Mouse (Mus musculus) kidney, embryonic 15.5 days (tissue): ENCODE measurements around the gene Zfc3h1. TPM values are rescaled to one million over a fixed set of nuclear protein-coding genes. Genes with fewer than 3 reads are reported as not detected.

Source experiments
- ATAC-seq: fragments of 200-750 bp; cut with Nextera tagmentation; replicated peaks from 2 replicates; pipeline ENCODE4 v1.8.0; 2017; ENCODE audit warnings: moderate TSS enrichment; ENCODE audit not compliant: low FRiP score
- H3K27ac ChIP-seq: fragments of 300-500 bp; sonication (generic); 2 replicates; pipeline ENCODE4 v1.5.1; 2015; ENCODE audit warnings: mild to moderate bottlenecking, inconsistent platforms
- H3K27me3 ChIP-seq: fragments of 300-500 bp; sonication (generic); 2 replicates; pipeline ENCODE4 v1.6.1; 2015; ENCODE audit warnings: inconsistent platforms
- H3K36me3 ChIP-seq: fragments of 300-500 bp; sonication (generic); 2 replicates; pipeline ENCODE4 v1.6.1; 2015; ENCODE audit warnings: inconsistent platforms
- H3K4me1 ChIP-seq: fragments of 300-500 bp; sonication (generic); 2 replicates; pipeline ENCODE4 v1.6.1; 2015; ENCODE audit warnings: inconsistent platforms
- H3K4me2 ChIP-seq: fragments of 300-500 bp; sonication (generic); 2 replicates; pipeline ENCODE4 v1.6.1; 2015; ENCODE audit warnings: moderate library complexity, mild to moderate bottlenecking, inconsistent platforms
- H3K4me3 ChIP-seq: fragments of 300-500 bp; sonication (generic); replicated peaks from 2 replicates; pipeline ENCODE4 v1.5.1; 2015; ENCODE audit warnings: mild to moderate bottlenecking, inconsistent platforms
- H3K9ac ChIP-seq: fragments of 300-500 bp; sonication (generic); 2 replicates; pipeline ENCODE4 v1.6.1; 2015; ENCODE audit warnings: mild to moderate bottlenecking, inconsistent platforms
- H3K9me3 ChIP-seq: fragments of 300-500 bp; sonication (generic); replicated peaks from 2 replicates; pipeline ENCODE4 v1.6.1; 2016; ENCODE audit warnings: inconsistent platforms
- WGBS: fragments of 180-500 bp; shearing (Covaris S2); methylation state at CpG from one replicate; pipeline ENCODE4 v1.1.7; 2015; ENCODE audit warnings: mixed read lengths; 5-methylcytosine and 5-hydroxymethylcytosine counted together
- polyA plus RNA-seq: library from polyadenylated mRNA; unstranded; fragments of >200 nt; fragmentation: Nextera tagmentation; extraction: Ambion mirVana; gene quantifications from 2 replicates; pipeline ENCODE4 v1.2.1, GENCODE M21; 2015

The Zfc3h1 gene
- polyA plus RNA-seq, 1 experiment from 2014 or later: 21.5 TPM

DNA sequence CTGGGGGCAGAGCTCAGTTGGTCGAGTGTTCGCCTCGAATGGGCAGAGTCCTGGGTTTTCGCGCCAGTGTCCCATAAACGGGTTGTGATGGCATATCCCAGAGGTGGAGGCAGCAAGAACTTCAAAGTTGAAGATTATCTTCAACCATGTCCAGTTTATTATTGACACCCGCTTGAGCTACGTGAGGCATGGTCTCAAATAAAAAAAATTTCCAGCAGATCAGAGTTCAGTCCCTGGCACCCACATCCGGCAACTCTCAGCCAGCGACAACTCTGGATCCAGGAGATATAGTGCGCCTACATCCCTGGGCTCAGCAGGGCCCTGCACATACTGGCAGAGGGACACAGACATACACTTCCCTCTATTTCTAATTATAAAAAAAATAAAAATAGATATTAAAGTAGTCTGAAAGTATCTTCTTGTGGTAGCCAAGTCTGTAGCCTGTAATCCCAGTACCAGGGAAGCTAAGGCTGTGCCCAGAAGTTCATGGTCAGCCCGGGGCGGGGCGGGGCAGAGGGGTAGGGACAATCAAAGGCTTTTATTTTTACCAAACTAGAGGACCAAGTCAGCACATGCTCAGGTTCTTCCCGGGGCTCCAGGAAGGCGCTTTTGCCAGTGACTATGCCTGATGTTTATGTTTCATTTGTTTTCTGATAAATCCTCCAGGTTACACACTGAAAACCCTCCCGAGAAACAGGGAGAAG, 26.4 kb upstream of the Zfc3h1 start:
- ATAC-seq: no peak
- H3K4me2 ChIP-seq: no peak overlapping the region

DNA sequence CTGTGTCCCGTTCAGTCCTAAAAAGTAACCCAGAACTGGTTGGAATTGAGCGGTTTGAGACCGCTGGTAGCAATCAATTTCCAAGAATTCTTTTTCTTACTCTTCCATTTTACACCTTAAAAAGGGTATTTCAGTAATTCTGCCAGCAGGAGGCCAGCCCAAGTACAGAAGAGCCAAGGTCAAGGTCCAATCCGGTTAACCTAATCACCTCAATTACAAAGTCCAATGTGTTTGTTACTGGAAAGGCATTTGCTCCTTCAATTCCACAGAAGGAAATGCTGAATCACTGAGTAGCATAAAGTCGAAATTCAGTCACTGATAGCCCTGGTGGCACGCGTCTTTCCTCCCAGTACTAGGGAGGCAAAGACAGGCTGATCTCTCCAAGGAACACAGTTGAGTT, 25.7 kb upstream of the Zfc3h1 start:
- H3K36me3 ChIP-seq: peaks cover 25% of the 10 kb centered on the region
- H3K9me3 ChIP-seq: no peaks in the 10 kb centered on the region
- H3K4me1 ChIP-seq: peaks cover 14% of the 10 kb centered on the region
- no peaks in the 10 kb centered on the region for H3K27me3 ChIP-seq
- WGBS: 89% methylated on average over 7 of the region's 7 CpGs
- no peak overlapping the region for H3K4me2 ChIP-seq
- ATAC-seq: no peak
- no peak overlapping the region for H3K27ac ChIP-seq
- H3K4me3 ChIP-seq: no peak overlapping the region
- H3K9ac ChIP-seq: no peak overlapping the region

More for the DNA sequence above, 26.4 kb upstream of the Zfc3h1 start:
- peaks cover 14% of the 10 kb centered on the region for H3K4me1 ChIP-seq
- H3K9ac ChIP-seq: no peak overlapping the region
- H3K36me3 ChIP-seq: peaks cover 25% of the 10 kb centered on the region
- H3K4me3 ChIP-seq: no peak overlapping the region
- 93% methylated on average over 17 of the region's 17 CpGs for WGBS
- H3K27ac ChIP-seq: no peak overlapping the region
- H3K9me3 ChIP-seq: no peaks in the 10 kb centered on the region
- no peaks in the 10 kb centered on the region for H3K27me3 ChIP-seq

DNA sequence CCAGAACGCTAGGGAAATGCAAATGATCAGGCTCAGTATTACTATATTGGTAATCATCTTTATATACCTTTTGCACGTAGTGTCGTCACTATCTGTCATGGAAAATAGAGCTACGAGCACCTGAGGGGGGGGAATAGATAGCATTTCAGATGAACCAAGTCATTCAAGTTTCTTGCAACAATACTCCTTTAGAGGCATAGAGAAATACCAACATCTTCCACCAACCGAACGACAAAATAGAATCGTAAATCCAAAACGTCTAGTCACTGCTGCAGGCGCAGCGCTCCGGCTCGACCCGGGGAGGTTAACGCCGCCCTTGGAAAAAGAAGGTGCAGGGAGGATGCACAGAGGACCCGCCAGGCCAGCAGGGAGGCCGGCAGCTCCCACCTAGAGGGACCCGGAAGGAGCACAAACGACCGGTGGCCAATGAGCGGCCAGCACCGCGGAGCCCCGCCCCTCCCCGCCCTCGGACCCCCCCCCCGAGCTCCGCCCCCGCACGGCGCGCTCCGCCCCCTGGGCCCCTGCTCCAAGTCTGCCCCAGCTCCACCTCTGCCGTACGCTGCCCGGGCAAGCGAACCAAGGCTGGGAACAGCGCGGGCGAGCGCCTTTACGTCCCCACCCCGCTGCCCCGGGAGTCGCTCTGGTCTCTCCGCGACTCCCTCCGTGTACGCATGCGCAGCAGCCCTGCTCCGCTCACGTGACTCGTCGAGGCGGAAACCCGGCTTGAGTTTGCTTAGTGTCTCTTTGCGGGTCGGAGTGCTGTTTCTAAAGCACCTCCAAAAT, 22.7 kb upstream of the Zfc3h1 start, which contains the start of gene Tmem19:
Tmem19 (minus strand) TSS at position 662 of the 783 bp plus-strand sequence.
- no peaks in the 10 kb centered on the region for H3K9me3 ChIP-seq
- H3K27ac ChIP-seq: peak within 1 kb of the TSS; percentile 96
- H3K36me3 ChIP-seq: peaks cover 8% of the 10 kb centered on the region
- H3K4me2 ChIP-seq: peak within 1 kb of the TSS; percentile 68
- H3K4me3 ChIP-seq: peak within 1 kb of the TSS; percentile 60
- H3K4me1 ChIP-seq: peaks cover 14% of the 10 kb centered on the region
- under 1% methylated on average over 42 of the region's 58 CpGs for WGBS
- H3K27me3 ChIP-seq: no peaks in the 10 kb centered on the region
- peak; percentile 100 for ATAC-seq
- peak within 1 kb of the TSS; percentile 40 for H3K9ac ChIP-seq

DNA sequence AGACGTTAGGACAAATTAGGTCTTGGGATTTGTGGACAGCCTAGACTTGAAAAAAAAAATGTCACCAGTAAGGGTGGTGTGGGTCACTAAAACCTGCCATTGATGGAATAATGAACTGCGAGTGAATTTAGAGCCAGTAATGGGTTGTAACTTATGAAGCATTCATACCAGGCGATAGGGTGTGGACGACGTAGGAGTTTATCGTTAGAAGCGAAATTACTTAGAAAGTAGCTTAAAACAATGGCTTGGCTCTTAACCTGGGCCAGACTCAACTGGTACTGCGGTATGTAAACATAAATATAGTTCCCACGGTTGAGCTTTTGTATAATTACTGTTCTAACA, 22.2 kb upstream of the Zfc3h1 start:
- Histone ChIP-seq H3K27me3 (no peaks in the 10 kb centered on the region), H3K4me2 (peak overlapping the region; percentile 68), H3K27ac (peak overlapping the region; percentile 96), H3K4me3 (peak overlapping the region; percentile 60), H3K36me3 (peaks cover 4% of the 10 kb centered on the region; the same call in 1 of the 2 replicates), H3K4me1 (peaks cover 14% of the 10 kb centered on the region), H3K9ac (peak overlapping the region; percentile 40), H3K9me3 (no peaks in the 10 kb centered on the region)
- ATAC-seq: peak; percentile 5
- WGBS: 8% methylated on average over 9 of the region's 9 CpGs

DNA sequence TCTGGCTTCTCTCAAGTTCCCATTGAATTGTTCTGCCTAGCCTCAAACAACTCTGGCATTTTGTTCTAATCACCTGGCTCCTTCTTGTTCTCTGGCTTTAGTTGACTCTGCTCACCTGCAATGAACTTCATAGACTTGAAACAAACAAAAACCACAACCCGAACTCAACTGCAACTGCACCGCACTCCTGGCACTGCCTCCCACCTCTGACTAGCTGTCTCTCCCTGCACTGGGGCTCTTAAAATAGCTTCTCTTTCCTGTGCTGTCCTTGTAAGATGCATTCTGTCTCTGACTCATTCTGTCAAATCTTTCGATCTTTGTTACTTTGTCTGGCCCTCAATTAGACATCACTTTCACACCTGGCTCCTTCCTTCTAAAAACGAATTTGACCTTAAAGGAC, 21.6 kb upstream of the Zfc3h1 start:
- Histone ChIP-seq H3K4me1 (peaks cover 14% of the 10 kb centered on the region), H3K36me3 (peaks cover under 1% of the 10 kb centered on the region; the same call in 1 of the 2 replicates), H3K27ac (no peak overlapping the region), H3K9me3 (no peaks in the 10 kb centered on the region), H3K27me3 (no peaks in the 10 kb centered on the region), H3K9ac (no peak overlapping the region), H3K4me2 (peak overlapping the region; percentile 68), H3K4me3 (peak overlapping the region; percentile 60)
- no peak for ATAC-seq
- 81% methylated on average over 4 of the region's 4 CpGs for WGBS

DNA sequence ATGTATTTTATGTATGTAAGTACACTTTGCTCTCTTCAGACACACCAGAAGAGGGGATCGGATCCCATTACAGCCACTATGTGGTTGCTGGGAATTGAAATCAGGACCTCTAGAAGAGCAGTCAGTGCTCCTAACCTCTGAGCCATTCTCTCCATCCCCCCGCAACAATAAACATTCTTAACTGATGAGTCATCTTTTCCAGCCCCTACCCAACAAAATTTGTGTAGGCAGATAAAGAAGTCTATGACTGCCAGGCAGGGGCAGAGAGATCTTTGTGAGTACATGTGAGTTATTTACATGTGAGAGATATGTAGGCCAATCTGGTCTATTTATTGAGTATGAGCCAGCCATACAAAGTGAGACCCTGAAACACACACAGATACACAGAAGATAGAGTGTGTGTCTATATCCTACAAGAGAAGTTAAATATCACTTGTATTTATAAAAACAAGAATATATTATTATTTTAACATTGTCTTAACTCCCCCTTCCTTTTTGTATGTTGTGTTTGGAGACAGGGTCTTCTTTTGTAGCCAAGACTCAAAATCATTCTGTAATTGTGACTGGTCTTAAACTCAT, 3.2 kb upstream of the Zfc3h1 start:
- H3K4me2 ChIP-seq: no peak overlapping the region
- H3K4me1 ChIP-seq: peaks cover 11% of the 10 kb centered on the region
- H3K4me3 ChIP-seq: no peak overlapping the region
- H3K9me3 ChIP-seq: no peaks in the 10 kb centered on the region
- no peak for ATAC-seq
- 0 out of 2 replicates have a peak, but pooled peaks cover 10% of the 10 kb centered on the region for H3K36me3 ChIP-seq
- no peak overlapping the region for H3K9ac ChIP-seq
- 85% methylated on average over 2 of the region's 2 CpGs for WGBS
- no peaks in the 10 kb centered on the region for H3K27me3 ChIP-seq
- no peak overlapping the region for H3K27ac ChIP-seq

DNA sequence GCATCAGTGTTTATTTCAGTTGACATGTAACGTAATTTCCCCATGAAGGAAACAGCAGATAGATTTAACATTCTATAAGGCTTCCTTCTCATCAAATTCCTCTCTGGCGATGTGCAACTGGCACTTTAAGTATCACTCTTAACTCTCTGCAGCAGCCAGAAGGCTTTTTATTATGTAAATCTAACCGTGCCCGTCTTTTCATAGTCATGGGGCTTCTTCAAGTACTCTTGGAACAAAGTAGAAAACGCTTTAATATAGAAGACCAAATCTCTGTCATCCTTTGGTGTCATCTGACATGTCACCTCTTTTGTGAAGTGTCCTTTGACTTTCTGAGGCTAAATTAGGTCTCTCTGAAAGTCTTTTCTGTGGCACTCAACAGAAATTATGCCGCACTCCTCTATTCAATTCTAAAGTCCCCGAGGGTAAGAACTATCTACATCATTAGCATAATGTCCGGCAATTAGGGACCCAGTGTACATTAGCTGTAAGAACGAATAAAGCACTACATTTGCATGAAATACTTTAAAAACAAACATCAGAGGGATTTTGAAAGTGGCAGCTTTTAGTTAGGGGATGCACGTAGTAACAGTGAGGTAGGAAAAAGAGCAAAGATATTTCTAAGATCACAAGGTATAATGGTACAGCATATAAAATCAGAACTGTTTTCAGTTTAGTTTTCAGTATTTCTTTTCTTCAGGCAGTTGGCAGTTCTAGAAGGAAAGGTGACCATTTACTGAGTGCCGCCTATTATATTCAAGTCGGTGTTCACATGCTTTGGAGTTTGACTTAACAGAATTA, 1.7 kb upstream of the Zfc3h1 start:
- Histone ChIP-seq H3K4me3 (peak overlapping the region; percentile 85), H3K4me2 (peak overlapping the region; percentile 53), H3K4me1 (peaks cover 22% of the 10 kb centered on the region), H3K9me3 (no peaks in the 10 kb centered on the region), H3K36me3 (0 out of 2 replicates have a peak, but pooled peaks cover 12% of the 10 kb centered on the region), H3K27me3 (no peaks in the 10 kb centered on the region), H3K9ac (peak overlapping the region; percentile 70; the same call in 1 of the 2 replicates), H3K27ac (peak overlapping the region; percentile 98; the same call in 1 of the 2 replicates)
- 39% methylated on average over 12 of the region's 12 CpGs for WGBS
- ATAC-seq: no peak

DNA sequence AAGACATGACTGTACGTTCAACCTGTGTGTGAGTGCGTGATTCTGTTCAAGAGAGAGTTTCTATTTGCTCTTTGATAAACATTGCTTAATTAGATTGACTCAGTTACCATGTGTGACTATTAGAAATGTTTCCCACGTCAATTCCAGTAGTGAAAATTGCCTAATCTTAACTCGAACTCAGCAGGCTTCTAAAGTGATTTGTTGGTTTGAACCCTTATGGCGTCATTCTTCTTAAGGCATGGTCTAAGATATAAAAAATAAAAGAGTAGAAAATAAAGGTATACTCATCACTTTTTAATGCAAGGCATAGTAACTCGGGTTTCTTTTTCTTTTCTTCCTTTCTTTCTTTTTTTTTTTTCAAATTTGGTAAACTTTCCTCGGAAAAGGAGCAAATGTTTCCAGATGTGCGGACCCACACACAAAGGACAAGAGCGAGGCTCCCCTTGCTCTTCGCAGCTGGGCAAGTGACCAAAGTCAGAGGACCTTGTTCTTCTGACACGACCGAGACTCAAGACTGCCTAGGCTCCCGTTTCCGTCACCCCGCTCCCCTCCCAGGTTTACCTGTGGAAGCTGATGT, 1.0 kb upstream of the Zfc3h1 start:
- ATAC-seq: no peak
- H3K4me3 ChIP-seq: peak overlapping the region; percentile 85
- H3K9ac ChIP-seq: peak overlapping the region; percentile 70
- H3K4me2 ChIP-seq: peak overlapping the region; percentile 53
- peaks cover 17% of the 10 kb centered on the region; the same call in 1 of the 2 replicates for H3K36me3 ChIP-seq
- H3K9me3 ChIP-seq: no peaks in the 10 kb centered on the region
- peaks cover 27% of the 10 kb centered on the region for H3K4me1 ChIP-seq
- WGBS: 2% methylated on average over 15 of the region's 15 CpGs
- H3K27ac ChIP-seq: peak overlapping the region; percentile 98
- no peaks in the 10 kb centered on the region for H3K27me3 ChIP-seq

DNA sequence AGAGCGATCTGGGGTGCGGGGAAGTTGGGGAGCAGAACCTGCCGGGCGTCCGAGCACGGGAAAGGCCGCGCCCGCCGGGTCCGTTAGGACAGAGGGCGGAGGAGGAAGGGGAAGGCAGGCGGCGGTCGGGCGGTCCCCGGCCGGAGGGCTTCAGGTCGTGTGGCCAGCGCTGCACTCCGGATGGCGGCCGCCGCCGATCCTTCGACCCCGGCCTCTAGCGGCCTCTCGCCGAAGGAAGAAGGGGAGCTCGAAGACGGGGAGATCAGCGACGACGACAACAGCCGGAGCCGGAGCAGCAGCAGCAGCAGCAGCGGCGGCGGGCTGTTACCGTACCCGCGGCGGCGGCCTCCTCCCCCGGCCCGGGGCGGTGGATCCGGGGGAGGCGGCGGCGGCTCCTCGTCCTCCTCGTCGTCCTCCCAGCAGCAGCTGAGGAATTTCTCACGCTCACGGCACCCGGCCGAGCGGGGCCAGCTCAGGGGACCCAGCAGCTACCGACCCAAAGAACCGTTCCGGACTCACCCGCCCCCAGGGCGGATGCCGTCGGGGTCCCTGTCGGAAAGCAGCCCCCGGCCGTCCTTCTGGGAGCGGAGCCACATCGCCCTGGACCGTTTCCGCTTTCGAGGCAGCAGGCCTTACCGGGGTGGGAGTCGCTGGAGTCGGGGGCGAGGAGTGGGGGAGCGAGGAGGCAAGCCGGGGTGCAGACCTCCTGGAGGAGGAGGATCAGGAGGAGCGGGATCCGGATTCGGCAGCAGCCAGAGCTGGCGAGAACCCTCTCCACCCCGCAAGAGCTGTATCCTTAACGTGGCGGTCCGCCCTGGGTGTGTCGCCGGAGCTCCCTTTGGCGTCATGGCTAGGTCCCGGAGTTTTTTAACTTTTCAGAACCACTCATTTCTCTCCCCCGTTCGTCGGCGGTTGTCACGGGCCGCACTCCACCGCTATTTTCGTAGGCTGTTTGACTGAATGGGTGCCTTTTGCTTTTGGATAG, 551 bp downstream of the Zfc3h1 start:
- peaks cover 27% of the 10 kb centered on the region for H3K4me1 ChIP-seq
- WGBS: under 1% methylated on average over 84 of the region's 101 CpGs
- no peaks in the 10 kb centered on the region for H3K9me3 ChIP-seq
- peak overlapping the region; percentile 85 for H3K4me3 ChIP-seq
- peak overlapping the region; percentile 98 for H3K27ac ChIP-seq
- peak overlapping the region; percentile 79 for H3K9ac ChIP-seq
- ATAC-seq: peak; percentile 28
- H3K27me3 ChIP-seq: no peaks in the 10 kb centered on the region
- peaks cover 26% of the 10 kb centered on the region for H3K36me3 ChIP-seq
- peak overlapping the region; percentile 57 for H3K4me2 ChIP-seq

DNA sequence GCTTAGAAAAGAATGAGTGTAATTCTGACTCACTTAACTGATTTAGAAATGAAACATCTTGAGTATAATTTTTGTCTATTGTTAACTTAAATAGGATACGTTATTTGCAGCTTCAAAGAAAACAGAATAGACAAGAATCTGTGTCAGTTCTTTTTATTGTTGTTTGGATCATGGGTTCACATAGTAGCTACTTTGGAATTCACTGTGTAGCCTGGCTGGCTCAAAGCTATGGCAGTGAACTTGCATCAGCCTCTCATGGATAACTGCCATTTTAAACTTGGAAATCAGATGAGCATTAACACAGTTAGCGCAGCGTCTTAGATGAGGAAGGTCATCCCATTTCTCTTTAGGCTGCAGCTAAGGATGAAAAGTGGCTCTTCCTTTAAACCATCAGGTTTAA, 3.1 kb downstream of the Zfc3h1 start:
- H3K4me2 ChIP-seq: peak overlapping the region; percentile 35
- H3K27ac ChIP-seq: no peak overlapping the region
- WGBS: 80% methylated on average over 3 of the region's 3 CpGs

More for the DNA sequence above, 3.1 kb downstream of the Zfc3h1 start:
- H3K9me3 ChIP-seq: no peaks in the 10 kb centered on the region
- H3K27me3 ChIP-seq: no peaks in the 10 kb centered on the region
- H3K4me1 ChIP-seq: peaks cover 24% of the 10 kb centered on the region
- no peak overlapping the region; the same call in 1 of the 2 replicates for H3K4me3 ChIP-seq
- peaks cover 32% of the 10 kb centered on the region for H3K36me3 ChIP-seq
- no peak overlapping the region for H3K9ac ChIP-seq
- ATAC-seq: no peak
